Mouse (Mus musculus) left cerebral cortex, postnatal 14 days (tissue): ENCODE data around the gene Cpsf2. TPM values are rescaled to one million over a fixed set of nuclear protein-coding genes. Genes with fewer than 3 reads are reported as not detected.
"Not testable (repeated sequence)": the region's sequence is repeated elsewhere in the genome, so short reads cannot be mapped to it uniquely, and the experiment has no call there.

ENCODE experiments used
- DNase-seq, 2 experiments: peaks; one replicate each; pipeline ENCODE4 v3.0.0; 2021 to 2022; ENCODE audit warnings: low spot score in 2 of 2, mixed read lengths in 1 of 2
- intact Hi-C: fragments of 180-260 bp; cut with DNase I; formaldehyde crosslinking; loops from one replicate; pipeline ENCODE4 v1.15.1; 2025
- long read RNA-seq, 2 experiments: library from polyadenylated mRNA; stranded (forward); transcript quantifications; one replicate each; pipeline ENCODE4 v2.0.0; 2021
- total RNA-seq, 2 experiments: library from RNA; stranded (reverse); gene quantifications; 2 replicates each; pipeline ENCODE4 v1.2.3; 2021

Cpsf2 gene
- 10 to 100 TPM; 31.1 to 32.0 TPM for total RNA-seq
- long read RNA-seq, experiment 1, full-length matches to known transcripts: 38 of 57 reads
- long read RNA-seq, experiment 1, partial matches to known transcripts: 7 of 57 reads
- long read RNA-seq, experiment 1, other reads (novel, unspliced or antisense): 12 of 57 reads
- long read RNA-seq, experiment 2, full-length matches to known transcripts: 30 of 41 reads
- long read RNA-seq, experiment 2, partial matches to known transcripts: 5 of 41 reads
- long read RNA-seq, experiment 2, other reads (novel, unspliced or antisense): 6 of 41 reads

DNA sequence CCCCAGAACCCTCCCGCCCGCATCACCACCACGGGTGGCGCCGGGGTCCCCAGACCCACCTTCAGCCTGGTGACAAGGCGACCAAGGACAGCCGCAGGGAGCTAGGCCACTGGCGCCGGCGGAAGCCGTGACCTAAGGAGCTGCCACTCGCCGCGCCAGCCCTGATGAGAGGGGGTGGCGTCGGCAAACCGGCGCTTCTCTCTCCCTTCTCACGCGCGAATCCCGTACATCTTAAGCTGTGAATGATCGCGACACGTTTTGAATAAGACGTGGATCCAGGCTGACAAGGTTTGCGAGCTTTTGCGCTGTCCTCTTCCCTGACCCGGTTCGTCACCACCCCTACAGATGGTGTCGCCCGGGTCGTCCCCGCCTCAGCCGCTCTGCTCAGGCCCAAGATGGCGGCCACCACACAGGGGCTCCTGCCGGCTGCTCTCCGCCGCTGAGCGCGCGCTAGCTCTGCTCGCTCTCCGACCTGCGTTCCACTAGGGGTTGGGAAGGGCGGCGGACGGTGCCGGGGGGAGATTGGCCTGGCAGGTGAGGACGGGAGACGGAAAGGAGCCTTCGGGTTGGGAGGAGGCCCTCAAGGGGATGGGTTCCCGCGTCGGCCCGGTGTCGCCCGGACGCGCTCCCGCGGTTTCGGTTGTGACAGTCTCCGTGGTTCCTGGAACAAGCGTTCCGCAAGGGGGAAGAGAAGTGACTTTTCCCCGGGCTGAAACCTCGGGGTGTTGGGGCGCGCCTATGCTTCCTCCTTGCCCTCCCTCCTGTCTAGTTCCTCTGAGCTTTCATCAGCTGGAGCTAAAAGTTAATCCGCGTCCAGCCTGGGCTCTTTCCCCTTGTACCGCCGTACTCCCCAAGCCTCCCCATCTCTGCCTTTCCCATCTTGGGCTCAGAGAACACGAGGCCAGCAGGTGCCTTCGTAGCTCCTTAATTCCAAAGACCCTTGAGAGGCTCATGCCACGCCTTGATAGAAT is at the start of gene Cpsf2:
Gene Cpsf2 (plus strand): TSS at position 388 of the 971 bp plus-strand sequence.
- peak; percentile 76 to 77 for DNase-seq
- intact Hi-C loops: no loop called here

DNA sequence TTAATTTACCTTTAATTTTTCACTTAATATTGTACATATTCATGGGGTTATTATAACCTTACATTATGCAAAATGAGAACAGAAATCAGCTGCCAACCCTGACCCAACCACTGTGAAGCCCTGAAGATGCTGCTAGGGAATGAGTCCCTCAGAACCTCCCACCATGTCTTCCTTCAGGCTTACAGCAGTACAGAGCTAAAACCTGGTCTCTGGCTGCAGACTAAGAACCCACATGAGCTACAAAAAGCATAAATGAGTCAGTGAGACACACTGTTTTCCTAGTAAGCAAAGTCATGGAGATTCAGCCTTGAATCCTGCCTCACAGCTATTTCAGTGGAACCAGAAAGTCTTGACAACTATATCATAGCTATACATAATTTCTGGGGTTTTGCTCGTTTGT is 47.4 kb upstream of the Cpsf2 start:
- intact Hi-C loops: no loop called here
- DNase-seq: no peak

GRCm38 (mm10) chr12:101935223-101935622 is 40.6 kb upstream of the Cpsf2 start:
- intact Hi-C loops: no loop called here
- no peak for DNase-seq

DNA sequence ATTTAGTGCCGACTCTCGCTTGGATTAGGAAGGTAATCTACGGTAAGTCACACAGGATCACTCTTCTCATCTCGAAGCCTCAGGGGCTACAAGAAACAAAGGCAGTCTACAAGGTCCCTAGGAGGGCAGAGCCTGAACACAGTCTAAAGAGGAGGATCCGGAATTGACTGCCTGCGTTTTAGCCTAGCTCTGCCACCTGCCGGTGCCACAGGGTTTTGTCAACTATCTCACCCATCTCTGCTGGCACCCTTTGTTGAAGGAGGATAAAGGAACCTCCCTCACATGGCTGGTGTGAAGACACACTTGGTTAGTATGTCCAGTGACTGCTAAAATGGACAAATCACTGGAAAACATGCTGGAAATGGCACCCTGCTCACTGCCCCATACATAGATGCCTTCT is 38.2 kb upstream of the Cpsf2 start:
- intact Hi-C loops: no loop called here
- no peak for DNase-seq

DNA sequence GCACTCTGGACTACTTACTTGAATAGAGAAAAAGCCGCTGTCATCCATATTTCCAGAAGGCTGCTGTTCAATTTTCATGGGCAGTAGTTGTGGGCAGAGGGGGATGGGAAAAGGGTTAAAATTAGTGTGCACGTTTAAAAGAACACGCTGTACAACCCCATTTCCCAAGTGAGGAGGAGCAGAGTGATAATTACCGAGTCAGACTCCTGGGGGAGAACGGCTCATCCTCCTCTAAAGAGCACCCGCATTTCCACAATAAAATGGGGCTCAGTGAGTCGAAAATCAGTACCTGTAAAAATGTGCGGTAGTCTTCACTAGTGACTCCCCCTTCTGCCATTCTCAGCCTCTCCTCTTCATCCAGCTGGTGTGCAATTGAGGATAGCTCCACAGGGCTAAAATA is 27.8 kb upstream of the Cpsf2 start:
- peak in 1 of 2 experiments; percentile 21 for DNase-seq
- intact Hi-C loops: no loop called here

- intact Hi-C loops: no loop called here
- DNase-seq: no peak
Measured at GRCm38 (mm10) chr12:101948801-101949200, 27.0 kb upstream of the Cpsf2 start.

GRCm38 (mm10) chr12:101955821-101956220 is 20.0 kb upstream of the Cpsf2 start:
- intact Hi-C loops, DNase-seq: not testable (repeated sequence)

DNA sequence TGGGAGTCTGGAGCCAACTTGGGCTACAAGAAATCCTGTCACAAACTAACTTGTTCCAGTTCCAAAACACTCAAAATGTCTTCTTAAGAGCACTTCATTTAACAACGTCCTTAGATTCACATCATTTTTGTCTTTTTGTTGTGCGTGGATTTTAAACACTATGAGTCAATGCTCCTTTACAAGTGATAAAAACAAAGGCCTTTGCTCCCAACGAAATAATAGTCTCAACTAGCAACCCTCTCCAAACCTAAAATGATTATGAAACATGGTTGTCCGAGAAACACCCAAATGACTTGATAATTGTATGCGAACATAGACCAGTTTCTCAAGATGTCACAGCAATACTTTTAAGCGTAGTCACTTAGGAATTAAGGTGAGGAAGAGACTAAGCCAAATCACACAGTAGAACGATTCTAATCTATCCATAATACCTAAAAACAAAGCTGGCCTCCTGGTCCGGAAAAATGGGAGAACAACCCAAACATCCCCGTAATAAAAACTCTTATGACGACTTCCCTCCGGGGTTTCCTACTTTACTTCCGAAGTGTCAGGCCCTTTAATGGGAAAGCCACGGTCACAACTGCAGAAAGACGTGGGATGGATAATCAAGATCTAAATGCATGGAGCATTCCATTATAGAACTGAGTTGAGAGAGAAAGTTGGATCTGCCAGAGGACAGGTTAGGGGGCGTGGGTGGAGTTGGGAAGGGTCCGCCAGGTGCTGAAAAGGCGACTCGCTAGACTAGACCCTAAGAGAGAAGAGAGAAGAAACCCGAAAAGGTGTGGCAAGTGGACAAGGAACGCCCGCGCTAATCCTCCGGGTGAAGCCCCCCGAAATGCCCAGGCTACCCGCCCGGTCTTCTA is 18.5 kb upstream of the Cpsf2 start:
- intact Hi-C loops: no loop called here
- no peak for DNase-seq

DNA sequence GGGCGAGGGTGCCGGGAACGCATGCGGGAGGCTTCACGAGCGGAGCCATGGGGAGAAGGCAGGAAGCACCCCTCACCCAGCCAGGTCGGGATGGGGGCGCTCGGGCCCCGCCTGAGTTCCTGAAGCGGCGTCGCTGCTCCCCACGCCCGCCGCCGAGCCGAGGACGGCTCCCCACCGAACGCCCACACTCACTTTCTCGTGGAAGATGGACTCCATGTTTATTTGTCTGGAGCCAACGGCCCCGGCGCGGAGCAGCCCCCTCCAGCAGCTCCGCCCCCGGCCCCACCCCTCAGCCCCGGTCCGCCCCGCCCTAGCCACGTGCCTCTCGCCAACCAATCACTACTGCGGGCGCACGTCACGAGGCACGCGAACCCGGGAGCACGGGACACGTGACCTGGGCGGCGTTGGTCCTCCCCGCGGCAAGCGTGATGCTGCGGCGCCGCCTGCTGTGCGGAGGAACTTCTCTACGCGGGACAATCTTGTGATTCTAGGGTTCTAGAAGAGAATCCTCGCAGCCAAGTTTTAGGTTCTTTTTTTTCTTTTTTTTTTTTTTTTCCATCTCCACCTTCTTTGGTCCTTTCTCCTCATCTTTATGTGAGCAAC is 17.7 kb upstream of the Cpsf2 start, which contains the start of gene Atxn3:
Gene Atxn3 (minus strand): TSS at position 305 of the 603 bp plus-strand sequence.
- intact Hi-C loops: no loop called here
- DNase-seq: peak; percentile 98

DNA sequence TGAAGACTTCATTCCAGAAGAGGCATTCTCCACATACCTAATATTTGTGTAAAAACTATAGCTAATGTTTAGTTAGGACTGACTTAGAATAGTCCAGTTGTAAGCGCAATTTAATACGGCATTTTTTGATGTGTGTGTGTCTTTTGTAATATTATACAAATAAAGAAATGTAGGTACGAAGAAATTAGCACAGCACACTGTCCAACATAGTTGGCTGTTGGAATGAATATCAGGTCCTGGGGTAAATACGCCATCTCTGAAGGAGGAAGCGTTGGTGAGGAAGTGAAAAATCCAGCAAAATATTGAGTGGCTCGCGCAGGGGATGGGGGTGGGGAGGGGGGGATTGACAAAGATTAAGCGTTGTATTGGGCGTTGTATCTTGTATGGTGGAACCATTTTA is 17.2 kb upstream of the Cpsf2 start:
- DNase-seq: no peak
- intact Hi-C loops: no loop called here

DNA sequence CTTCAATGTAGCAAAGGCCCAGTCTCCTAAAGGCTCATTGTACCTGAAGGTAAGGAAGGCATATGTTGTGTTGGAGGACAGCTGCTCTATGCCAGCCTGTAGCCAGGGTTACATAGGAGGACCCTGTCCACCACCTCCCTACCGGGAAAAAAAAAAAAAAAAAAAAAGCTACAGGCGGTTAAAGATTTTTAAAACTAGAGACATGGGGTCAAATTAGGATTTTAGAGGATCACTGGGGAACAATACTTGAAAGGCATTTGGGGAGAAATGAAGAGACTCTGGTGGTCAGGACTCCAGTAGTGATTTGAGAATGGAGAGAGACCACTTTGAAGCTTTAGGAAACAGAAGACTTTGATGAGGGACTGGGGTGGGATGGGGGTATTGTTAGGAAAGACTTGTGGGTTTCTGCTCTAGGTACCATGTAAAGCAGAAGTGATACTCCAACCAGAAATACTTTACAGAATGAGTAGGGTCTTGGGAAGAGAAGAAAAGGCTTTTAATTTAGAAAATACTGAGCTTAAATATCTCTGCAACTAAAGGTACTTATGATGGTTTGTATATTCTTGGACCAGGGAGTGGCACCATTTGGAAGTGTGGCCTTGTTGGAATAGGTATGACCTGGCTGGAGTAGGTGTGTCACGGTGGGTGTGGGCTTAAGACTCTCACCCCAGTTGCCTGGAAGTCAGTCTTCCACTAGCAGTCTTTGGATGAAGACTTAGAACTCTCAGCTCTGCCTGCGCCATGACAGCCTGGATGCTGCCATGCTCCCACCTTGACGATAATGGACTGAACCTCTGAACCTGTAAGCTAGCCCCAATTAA is 16.6 kb upstream of the Cpsf2 start:
- DNase-seq, intact Hi-C loops: not testable (repeated sequence)

DNA sequence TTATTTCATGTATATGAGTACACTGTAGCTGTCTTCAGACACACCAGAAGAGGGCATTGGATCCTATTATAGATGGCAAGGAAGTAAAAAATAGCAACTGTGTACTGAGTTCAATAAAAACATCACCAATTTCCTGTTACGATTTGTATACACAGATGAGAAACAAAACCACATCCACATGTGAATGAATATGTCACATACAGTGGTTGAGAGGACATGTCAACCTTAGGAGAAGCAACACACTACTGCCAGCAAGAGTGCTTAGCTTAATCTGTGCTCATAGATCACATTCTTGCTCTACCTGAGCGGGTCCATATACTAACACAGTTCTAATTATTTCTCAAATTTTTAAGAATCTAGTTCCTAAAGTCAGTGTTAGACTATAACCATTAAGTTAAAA is 4.5 kb upstream of the Cpsf2 start:
- DNase-seq: no peak
- intact Hi-C loops: no loop called here

DNA sequence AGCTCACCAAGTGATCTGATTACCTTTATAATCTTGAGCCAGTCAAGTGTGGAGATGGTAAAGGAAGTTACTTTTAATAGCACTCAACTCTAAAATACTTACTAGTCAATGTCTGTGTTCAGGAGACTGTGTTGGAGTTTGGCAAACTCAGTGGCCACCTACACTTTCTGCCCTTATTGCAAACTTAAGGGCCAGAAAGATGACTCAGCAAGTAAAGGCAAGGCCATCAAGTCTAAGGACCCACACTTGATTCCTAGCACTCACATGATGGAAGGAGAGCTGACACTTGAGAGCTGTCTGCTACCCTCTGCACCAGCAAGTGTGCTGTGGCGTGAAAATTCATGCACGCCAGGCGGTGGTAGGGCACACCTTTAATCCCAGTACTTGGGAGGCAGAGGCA is 3.6 kb upstream of the Cpsf2 start:
- DNase-seq: no peak
- intact Hi-C loops: no loop called here

DNA sequence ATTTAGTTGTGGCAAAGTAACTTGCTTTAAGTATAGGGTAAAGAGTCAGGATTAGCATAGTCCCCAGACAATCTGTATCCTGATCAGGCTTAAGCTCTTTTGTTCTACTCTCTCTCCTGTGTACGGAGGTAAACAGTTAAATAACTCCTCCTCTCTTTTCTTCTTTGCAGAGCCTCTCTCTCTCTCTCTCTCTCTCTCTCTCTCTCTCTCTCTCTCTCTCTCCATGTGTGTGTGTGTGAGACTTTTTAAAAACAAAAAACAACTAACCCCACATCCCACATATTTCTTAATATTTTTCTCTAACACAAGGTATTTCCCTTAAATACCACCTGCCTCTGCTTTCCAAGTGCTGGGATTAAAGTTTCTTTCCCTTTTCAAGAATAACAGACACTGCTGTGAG is 1.2 kb upstream of the Cpsf2 start:
- intact Hi-C loops: no loop called here
- no peak for DNase-seq

- intact Hi-C loops: no loop called here
- peak; percentile 37 to 42 for DNase-seq
Measured at GRCm38 (mm10) chr12:101975167-101975600, 604 bp upstream of the Cpsf2 start.

GRCm38 (mm10) chr12:101976651-101977403 is 1.0 kb downstream of the Cpsf2 start:
- no peak for DNase-seq
- intact Hi-C loops: no loop called here

GRCm38 (mm10) chr12:101977404-101977915 is 1.7 kb downstream of the Cpsf2 start:
- DNase-seq: no peak
- intact Hi-C loops: no loop called here
